In the genomic region with DNA sequence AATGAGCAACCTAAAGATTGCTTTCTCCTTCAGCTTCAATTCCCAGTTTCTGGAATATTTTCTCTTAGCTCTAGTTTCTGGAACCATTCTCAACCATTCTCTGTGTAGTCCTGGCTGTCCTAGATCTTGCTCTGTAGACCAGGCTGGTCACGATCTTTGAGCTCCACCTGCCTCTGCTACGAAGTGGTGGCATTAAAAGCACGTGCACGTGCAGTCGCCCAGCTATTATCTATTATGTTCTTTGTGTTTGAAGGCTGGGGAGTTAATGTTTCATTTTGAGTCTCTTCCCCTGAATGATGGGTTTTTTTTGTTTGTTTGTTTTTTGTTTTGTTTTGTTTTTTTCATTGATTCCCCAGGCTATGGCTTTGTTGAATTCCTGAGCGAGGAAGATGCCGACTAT, we compare ENCODE assay signal across 9 mouse cellular contexts. TPM values are rescaled to one million over a fixed set of nuclear protein-coding genes. Genes with fewer than 3 reads are reported as not detected.
DNase-seq lines count a peak whose midpoint lies in the region; ATAC-seq and TF ChIP-seq lines count a peak whose summit lies in the region.
"Had no signal": no experiment of that assay in that cellular context is flagged by ENCODE, and none has a peak within 500 bp of the region (broad histone marks: within the 10 kb centered on the region; RNA-seq: fewer than 3 reads in every experiment).

No protein-coding gene starts in this region.

- no peak for TF ChIP-seq EP300 in heart, postnatal 0 days (IDR thresholded peaks at IDR 0.05; ENCODE audit: low read depth)

- H3K4me1 ChIP-seq in heart, postnatal 0 days (ENCODE audit: control insufficient read depth, insufficient read depth), result peaks cover 22% of the 10 kb centered on the region
- H3K4me1 ChIP-seq in hindbrain, embryonic 12.5 days, result peaks cover 35% of the 10 kb centered on the region
- H3K4me1 ChIP-seq in midbrain, embryonic 13.5 days (replicated peaks), result peaks cover 40% of the 10 kb centered on the region

- WGBS in heart, postnatal 0 days, result 30% methylated on average over 7 of the region's 7 CpGs
- WGBS in hindbrain, embryonic 12.5 days, result 44% methylated on average over 7 of the region's 7 CpGs
- 39% methylated on average over 7 of the region's 7 CpGs for WGBS in midbrain, embryonic 13.5 days

- peak overlapping the region; percentile 84; the same call in 1 of the 2 replicates for H3K9ac ChIP-seq in heart, postnatal 0 days (replicated peaks; ENCODE audit: low read depth, low read length)
- H3K9ac ChIP-seq in hindbrain, embryonic 12.5 days, result peak overlapping the region; percentile 90
- H3K9ac ChIP-seq in midbrain, embryonic 13.5 days (replicated peaks), result peak overlapping the region; percentile 88

- H3K4me2 ChIP-seq in heart, postnatal 0 days (ENCODE audit: low read depth, low read length), result peak overlapping the region; percentile 82
- H3K4me2 ChIP-seq in hindbrain, embryonic 12.5 days (replicated peaks), result peak overlapping the region; percentile 97
- peak overlapping the region; percentile 99 for H3K4me2 ChIP-seq in midbrain, embryonic 13.5 days (replicated peaks)

- DNase-seq in heart, postnatal 0 days (ENCODE audit: low spot score), result no peak
- DNase-seq in heart, adult 9 months (ENCODE audit: low spot score in 2 of 2), result no peak
- peak; percentile 32 for DNase-seq in MN1 (ENCODE audit: low spot score)
- no peak for DNase-seq in T-cell, adult 2 months (ENCODE audit: low spot score)
- no peak for DNase-seq in kidney, postnatal 36 days

- H3K4me3 ChIP-seq in heart, postnatal 0 days (ENCODE audit: low read depth, low read length), result peak overlapping the region; percentile 87
- peak overlapping the region; percentile 90 for H3K4me3 ChIP-seq in hindbrain, embryonic 12.5 days
- H3K4me3 ChIP-seq in midbrain, embryonic 13.5 days (replicated peaks), result peak overlapping the region; percentile 85

- TF ChIP-seq CTCF in heart, postnatal 0 days (IDR thresholded peaks at IDR 0.05; ENCODE audit: low read depth), result no peak

- no peak for ATAC-seq in heart, postnatal 0 days (ENCODE audit: insufficient read depth, low read depth)
- no peak for ATAC-seq in hindbrain, embryonic 12.5 days (ENCODE audit: low FRiP score)
- ATAC-seq in midbrain, embryonic 13.5 days, result no peak
- ATAC-seq in erythroid progenitor cell, adult 5-6 weeks (replicated peaks; ENCODE audit: low FRiP score, poor library complexity, severe bottlenecking), result no peak

- peaks cover 38% of the 10 kb centered on the region for H3K36me3 ChIP-seq in heart, postnatal 0 days (replicated peaks; ENCODE audit: control insufficient read depth, insufficient read depth, low read length)
- H3K36me3 ChIP-seq in hindbrain, embryonic 12.5 days, result peaks cover 40% of the 10 kb centered on the region
- peaks cover 45% of the 10 kb centered on the region for H3K36me3 ChIP-seq in midbrain, embryonic 13.5 days

- H3K9me3 ChIP-seq in heart, postnatal 0 days (replicated peaks; ENCODE audit: control insufficient read depth, low read length), result no peaks in the 10 kb centered on the region
- H3K9me3 ChIP-seq in hindbrain, embryonic 12.5 days (replicated peaks), result no peaks in the 10 kb centered on the region
- no peaks in the 10 kb centered on the region for H3K9me3 ChIP-seq in midbrain, embryonic 13.5 days

- no peaks in the 10 kb centered on the region for H3K27me3 ChIP-seq in heart, postnatal 0 days (ENCODE audit: control insufficient read depth, insufficient read depth, low read length)
- no peaks in the 10 kb centered on the region for H3K27me3 ChIP-seq in hindbrain, embryonic 12.5 days
- H3K27me3 ChIP-seq in midbrain, embryonic 13.5 days, result no peaks in the 10 kb centered on the region

- no peak overlapping the region for H3K27ac ChIP-seq in heart, postnatal 0 days (ENCODE audit: low read depth)
- no peak overlapping the region for H3K27ac ChIP-seq in hindbrain, embryonic 12.5 days
- H3K27ac ChIP-seq in midbrain, embryonic 13.5 days, result 0 out of 2 replicates have a peak overlapping the region, but pooled peaks have one; percentile 99

RNA-seq across cellular contexts. Expression of gene Sf3b4, which starts 1.1 kb away (rescaled TPM):
- 34.5 and 41.7 TPM in 2 replicates for total RNA-seq in heart, postnatal 0 days (2014; rRNA removed; ENCODE audit: low replicate concordance)
- 48.3 and 48.6 TPM in 2 replicates for polyA plus RNA-seq in heart, postnatal 0 days (2015; fragmentation: Nextera tagmentation; extraction: Ambion mirVana)
- 164 and 170 TPM in 2 replicates for polyA plus RNA-seq in hindbrain, embryonic 12.5 days (2016; fragmentation: Nextera tagmentation; extraction: Ambion mirVana)
- 152 and 154 TPM in 2 replicates for polyA plus RNA-seq in midbrain, embryonic 13.5 days (2015; fragmentation: Nextera tagmentation; extraction: Ambion mirVana)
- 19.8 and 38.1 TPM in 2 replicates for total RNA-seq in erythroid progenitor cell, adult 5-6 weeks (2015; ENCODE audit: low replicate concordance)
- total RNA-seq in erythroid progenitor cell, adult 5-6 weeks (2017; ENCODE audit: low replicate concordance), result 6.2 and 9.5 TPM in 2 replicates

RNA-seq across cellular contexts. Expression of gene Sv2a, which starts 7.8 kb away (rescaled TPM):
- 9.8 and 15.4 TPM in 2 replicates for total RNA-seq in heart, postnatal 0 days (2014; rRNA removed; ENCODE audit: low replicate concordance)
- 10.8 and 11.2 TPM in 2 replicates for polyA plus RNA-seq in heart, postnatal 0 days (2015; fragmentation: Nextera tagmentation; extraction: Ambion mirVana)
- 44.5 and 44.9 TPM in 2 replicates for polyA plus RNA-seq in hindbrain, embryonic 12.5 days (2016; fragmentation: Nextera tagmentation; extraction: Ambion mirVana)
- 68.3 and 72.0 TPM in 2 replicates for polyA plus RNA-seq in midbrain, embryonic 13.5 days (2015; fragmentation: Nextera tagmentation; extraction: Ambion mirVana)
- total RNA-seq in erythroid progenitor cell, adult 5-6 weeks (2015; ENCODE audit: low replicate concordance), result not detected in 2 replicates
- total RNA-seq in erythroid progenitor cell, adult 5-6 weeks (2017; ENCODE audit: low replicate concordance), result not detected in 2 replicates

RNA-seq across cellular contexts. Expression of gene Mtmr11, which starts 11.4 kb away (rescaled TPM):
- total RNA-seq in heart, postnatal 0 days (2014; rRNA removed; ENCODE audit: low replicate concordance), result 4.4 and 18.9 TPM in 2 replicates
- polyA plus RNA-seq in heart, postnatal 0 days (2015; fragmentation: Nextera tagmentation; extraction: Ambion mirVana), result 6.8 and 6.9 TPM in 2 replicates
- 20.8 and 23.0 TPM in 2 replicates for polyA plus RNA-seq in hindbrain, embryonic 12.5 days (2016; fragmentation: Nextera tagmentation; extraction: Ambion mirVana)
- 9.1 and 12.2 TPM in 2 replicates for polyA plus RNA-seq in midbrain, embryonic 13.5 days (2015; fragmentation: Nextera tagmentation; extraction: Ambion mirVana)
- not detected in 2 replicates for total RNA-seq in erythroid progenitor cell, adult 5-6 weeks (2015; ENCODE audit: low replicate concordance)
- not detected in 2 replicates for total RNA-seq in erythroid progenitor cell, adult 5-6 weeks (2017; ENCODE audit: low replicate concordance)
- total RNA-seq: hematopoietic stem cell, adult 5-6 weeks had no signal

RNA-seq across cellular contexts. Expression of gene Bola1, which starts 46.3 kb away (rescaled TPM):
- total RNA-seq in heart, postnatal 0 days (2014; rRNA removed; ENCODE audit: low replicate concordance), result 30.0 and 78.1 TPM in 2 replicates
- 52.4 and 55.3 TPM in 2 replicates for polyA plus RNA-seq in heart, postnatal 0 days (2015; fragmentation: Nextera tagmentation; extraction: Ambion mirVana)
- polyA plus RNA-seq in hindbrain, embryonic 12.5 days (2016; fragmentation: Nextera tagmentation; extraction: Ambion mirVana), result 54.4 and 59.8 TPM in 2 replicates
- polyA plus RNA-seq in midbrain, embryonic 13.5 days (2015; fragmentation: Nextera tagmentation; extraction: Ambion mirVana), result 67.7 and 70.4 TPM in 2 replicates
- total RNA-seq in erythroid progenitor cell, adult 5-6 weeks (2015; ENCODE audit: low replicate concordance), result 10.8 and 11.3 TPM in 2 replicates
- 4.9 and 15.5 TPM in 2 replicates for total RNA-seq in erythroid progenitor cell, adult 5-6 weeks (2017; ENCODE audit: low replicate concordance)

RNA-seq across cellular contexts. Expression of gene Hist2h2ab, which starts 46.5 kb away (rescaled TPM):
- 41.6 and 50.4 TPM in 2 replicates for total RNA-seq in heart, postnatal 0 days (2014; rRNA removed; ENCODE audit: low replicate concordance)
- polyA plus RNA-seq in heart, postnatal 0 days (2015; fragmentation: Nextera tagmentation; extraction: Ambion mirVana), result not detected in 2 replicates
- polyA plus RNA-seq in hindbrain, embryonic 12.5 days (2016; fragmentation: Nextera tagmentation; extraction: Ambion mirVana), result not detected in 2 replicates
- polyA plus RNA-seq in midbrain, embryonic 13.5 days (2015; fragmentation: Nextera tagmentation; extraction: Ambion mirVana), result 0.71 TPM in 1 of 2 replicates, not detected in the other
- total RNA-seq in erythroid progenitor cell, adult 5-6 weeks (2015; ENCODE audit: low replicate concordance), result 6.8 and 8.4 TPM in 2 replicates
- 256 and 561 TPM in 2 replicates for total RNA-seq in erythroid progenitor cell, adult 5-6 weeks (2017; ENCODE audit: low replicate concordance)
